Mouse (Mus musculus): ENCODE measurements around the gene Gm28051. TPM values are rescaled to one million over a fixed set of nuclear protein-coding genes. Genes with fewer than 3 reads are reported as not detected.
A peak's percentile ranks its signal among the peaks of the same experiment; 100 is the strongest.

The Gm28051 gene
- polyA plus RNA-seq, 1 experiment from 2014 or later, result not detected

- H3K9ac ChIP-seq (ENCODE audit: low read depth, low read length), result peak overlapping the region; percentile 50
- H3K4me2 ChIP-seq (ENCODE audit: low read depth, low read length), result no peak overlapping the region
- peaks cover 72% of the 10 kb centered on the region for H3K4me1 ChIP-seq (ENCODE audit: control insufficient read depth, insufficient read depth, low read length)
- no peak for ATAC-seq
- H3K27ac ChIP-seq (ENCODE audit: low read length), result peak overlapping the region; percentile 43
- H3K9me3 ChIP-seq (ENCODE audit: control insufficient read depth, low read length), result no peaks in the 10 kb centered on the region
- no peak overlapping the region for H3K4me3 ChIP-seq (ENCODE audit: low read length)
- WGBS, result 27% methylated on average over 9 of the region's 9 CpGs
- H3K27me3 ChIP-seq (replicated peaks; ENCODE audit: control insufficient read depth, insufficient read depth, low read length), result no peaks in the 10 kb centered on the region
- no peaks in the 10 kb centered on the region for H3K36me3 ChIP-seq (ENCODE audit: control insufficient read depth, insufficient read depth, low read length)
Measured at GRCm38 (mm10) chr12:102685523-102685931, 72.0 kb downstream of the Gm28051 start.

GRCm38 (mm10) chr12:102684720-102685386 is 72.7 kb downstream of the Gm28051 start:
- 70% methylated on average over 3 of the region's 3 CpGs for WGBS
- peak overlapping the region; percentile 43 for H3K27ac ChIP-seq (ENCODE audit: low read length)
- ATAC-seq, result no peak

GRCm38 (mm10) chr12:102683979-102684378 is 73.6 kb downstream of the Gm28051 start:
- 81% methylated on average over 5 of the region's 5 CpGs for WGBS
- Histone ChIP-seq H3K36me3 (ENCODE audit: control insufficient read depth, insufficient read depth, low read length) (no peaks in the 10 kb centered on the region), H3K4me1 (ENCODE audit: control insufficient read depth, insufficient read depth, low read length) (peaks cover 77% of the 10 kb centered on the region)

More at GRCm38 (mm10) chr12:102684720-102685386, 72.7 kb downstream of the Gm28051 start:
- Histone ChIP-seq H3K9me3 (ENCODE audit: control insufficient read depth, low read length) (no peaks in the 10 kb centered on the region), H3K36me3 (ENCODE audit: control insufficient read depth, insufficient read depth, low read length) (no peaks in the 10 kb centered on the region), H3K4me1 (ENCODE audit: control insufficient read depth, insufficient read depth, low read length) (peaks cover 72% of the 10 kb centered on the region), H3K27me3 (replicated peaks; ENCODE audit: control insufficient read depth, insufficient read depth, low read length) (no peaks in the 10 kb centered on the region), H3K9ac (ENCODE audit: low read depth, low read length) (peak overlapping the region; percentile 50), H3K4me2 (ENCODE audit: low read depth, low read length) (no peak overlapping the region), H3K4me3 (ENCODE audit: low read length) (no peak overlapping the region)

GRCm38 (mm10) chr12:102683438-102683837 is 74.1 kb downstream of the Gm28051 start:
- no peak overlapping the region for H3K4me2 ChIP-seq (ENCODE audit: low read depth, low read length)
- peak overlapping the region; percentile 16; the same call in 1 of the 2 replicates for H3K9ac ChIP-seq (ENCODE audit: low read depth, low read length)
- H3K27ac ChIP-seq (ENCODE audit: low read length), result peak overlapping the region; percentile 49; the same call in 1 of the 2 replicates
- no peaks in the 10 kb centered on the region for H3K36me3 ChIP-seq (ENCODE audit: control insufficient read depth, insufficient read depth, low read length)
- ATAC-seq, result no peak
- 74% methylated on average over 6 of the region's 6 CpGs for WGBS
- no peaks in the 10 kb centered on the region for H3K27me3 ChIP-seq (replicated peaks; ENCODE audit: control insufficient read depth, insufficient read depth, low read length)
- H3K4me1 ChIP-seq (ENCODE audit: control insufficient read depth, insufficient read depth, low read length), result peaks cover 80% of the 10 kb centered on the region
- H3K4me3 ChIP-seq (ENCODE audit: low read length), result no peak overlapping the region
- H3K9me3 ChIP-seq (ENCODE audit: control insufficient read depth, low read length), result no peaks in the 10 kb centered on the region

More at GRCm38 (mm10) chr12:102683979-102684378, 73.6 kb downstream of the Gm28051 start:
- Histone ChIP-seq H3K9ac (ENCODE audit: low read depth, low read length) (peak overlapping the region; percentile 31; the same call in 1 of the 2 replicates), H3K9me3 (ENCODE audit: control insufficient read depth, low read length) (no peaks in the 10 kb centered on the region), H3K27me3 (replicated peaks; ENCODE audit: control insufficient read depth, insufficient read depth, low read length) (no peaks in the 10 kb centered on the region), H3K4me2 (ENCODE audit: low read depth, low read length) (no peak overlapping the region), H3K4me3 (ENCODE audit: low read length) (no peak overlapping the region), H3K27ac (ENCODE audit: low read length) (peak overlapping the region; percentile 49; the same call in 1 of the 2 replicates)
- no peak for ATAC-seq

GRCm38 (mm10) chr12:102682722-102683299 is 74.8 kb downstream of the Gm28051 start:
- no peak for ATAC-seq
- no peaks in the 10 kb centered on the region for H3K36me3 ChIP-seq (ENCODE audit: control insufficient read depth, insufficient read depth, low read length)
- H3K4me2 ChIP-seq (ENCODE audit: low read depth, low read length), result no peak overlapping the region
- H3K4me3 ChIP-seq (ENCODE audit: low read length), result no peak overlapping the region
- peak overlapping the region; percentile 86 for H3K27ac ChIP-seq (ENCODE audit: low read length)
- H3K9ac ChIP-seq (ENCODE audit: low read depth, low read length), result peak overlapping the region; percentile 16; the same call in 1 of the 2 replicates
- no peaks in the 10 kb centered on the region for H3K9me3 ChIP-seq (ENCODE audit: control insufficient read depth, low read length)
- peaks cover 83% of the 10 kb centered on the region for H3K4me1 ChIP-seq (ENCODE audit: control insufficient read depth, insufficient read depth, low read length)
- WGBS, result 72% methylated on average over 7 of the region's 7 CpGs
- no peaks in the 10 kb centered on the region for H3K27me3 ChIP-seq (replicated peaks; ENCODE audit: control insufficient read depth, insufficient read depth, low read length)

- peak; percentile 82 for ATAC-seq
- no peak overlapping the region for H3K4me3 ChIP-seq (ENCODE audit: low read length)
- H3K27ac ChIP-seq (ENCODE audit: low read length), result peak overlapping the region; percentile 86
- H3K9me3 ChIP-seq (ENCODE audit: control insufficient read depth, low read length), result no peaks in the 10 kb centered on the region
- no peaks in the 10 kb centered on the region for H3K27me3 ChIP-seq (replicated peaks; ENCODE audit: control insufficient read depth, insufficient read depth, low read length)
- no peaks in the 10 kb centered on the region for H3K36me3 ChIP-seq (ENCODE audit: control insufficient read depth, insufficient read depth, low read length)
- WGBS, result 66% methylated on average over 5 of the region's 5 CpGs
- H3K4me1 ChIP-seq (ENCODE audit: control insufficient read depth, insufficient read depth, low read length), result peaks cover 88% of the 10 kb centered on the region
- H3K9ac ChIP-seq (ENCODE audit: low read depth, low read length), result no peak overlapping the region
- H3K4me2 ChIP-seq (ENCODE audit: low read depth, low read length), result no peak overlapping the region
Measured at GRCm38 (mm10) chr12:102682085-102682484, 75.5 kb downstream of the Gm28051 start.

- no peaks in the 10 kb centered on the region for H3K36me3 ChIP-seq (ENCODE audit: control insufficient read depth, insufficient read depth, low read length)
- H3K4me1 ChIP-seq (ENCODE audit: control insufficient read depth, insufficient read depth, low read length), result peaks cover 84% of the 10 kb centered on the region
- WGBS, result 72% methylated on average over 7 of the region's 7 CpGs
- H3K4me2 ChIP-seq (ENCODE audit: low read depth, low read length), result no peak overlapping the region
- ATAC-seq, result peak; percentile 39
- H3K9me3 ChIP-seq (ENCODE audit: control insufficient read depth, low read length), result no peaks in the 10 kb centered on the region
- peak overlapping the region; percentile 86 for H3K27ac ChIP-seq (ENCODE audit: low read length)
- no peaks in the 10 kb centered on the region for H3K27me3 ChIP-seq (replicated peaks; ENCODE audit: control insufficient read depth, insufficient read depth, low read length)
- H3K9ac ChIP-seq (ENCODE audit: low read depth, low read length), result no peak overlapping the region
- no peak overlapping the region for H3K4me3 ChIP-seq (ENCODE audit: low read length)
Measured at GRCm38 (mm10) chr12:102681590-102681989, 76.0 kb downstream of the Gm28051 start.

GRCm38 (mm10) chr12:102678820-102679219 is 78.7 kb downstream of the Gm28051 start:
- H3K9ac ChIP-seq (ENCODE audit: low read depth, low read length), result no peak overlapping the region
- H3K27ac ChIP-seq (ENCODE audit: low read length), result no peak overlapping the region
- no peaks in the 10 kb centered on the region for H3K36me3 ChIP-seq (ENCODE audit: control insufficient read depth, insufficient read depth, low read length)
- no peak for ATAC-seq
- WGBS, result 62% methylated on average over 6 of the region's 6 CpGs
- no peaks in the 10 kb centered on the region for H3K27me3 ChIP-seq (replicated peaks; ENCODE audit: control insufficient read depth, insufficient read depth, low read length)
- no peak overlapping the region for H3K4me2 ChIP-seq (ENCODE audit: low read depth, low read length)
- peaks cover 57% of the 10 kb centered on the region for H3K4me1 ChIP-seq (ENCODE audit: control insufficient read depth, insufficient read depth, low read length)
- H3K9me3 ChIP-seq (ENCODE audit: control insufficient read depth, low read length), result no peaks in the 10 kb centered on the region
- no peak overlapping the region for H3K4me3 ChIP-seq (ENCODE audit: low read length)

GRCm38 (mm10) chr12:102677089-102677488 is 80.5 kb downstream of the Gm28051 start:
- Histone ChIP-seq H3K9me3 (ENCODE audit: control insufficient read depth, low read length) (no peaks in the 10 kb centered on the region), H3K27me3 (replicated peaks; ENCODE audit: control insufficient read depth, insufficient read depth, low read length) (no peaks in the 10 kb centered on the region), H3K9ac (ENCODE audit: low read depth, low read length) (no peak overlapping the region), H3K4me2 (ENCODE audit: low read depth, low read length) (no peak overlapping the region), H3K4me1 (ENCODE audit: control insufficient read depth, insufficient read depth, low read length) (peaks cover 52% of the 10 kb centered on the region), H3K4me3 (ENCODE audit: low read length) (no peak overlapping the region), H3K36me3 (ENCODE audit: control insufficient read depth, insufficient read depth, low read length) (no peaks in the 10 kb centered on the region), H3K27ac (ENCODE audit: low read length) (no peak overlapping the region)
- 76% methylated on average over 3 of the region's 3 CpGs for WGBS
- no peak for ATAC-seq
